Mouse (Mus musculus): ENCODE results near the gene Zfp526.
A peak's percentile ranks its signal among the peaks of the same experiment; 100 is the strongest.

Gene Zfp526

GRCm38 (mm10) chr7:25221102-25221883 lies at the start of gene Zfp526:
TSS of gene Zfp526 (plus strand) at chr7:25221425.
- DNase-seq (ENCODE audit: low spot score in 2 of 2): peak; percentile 98 to 99

- DNase-seq (ENCODE audit: low spot score in 2 of 2): no peak
Observed at GRCm38 (mm10) chr7:25172669-25173068, 48.6 kb upstream of the Zfp526 start.

- no peak for DNase-seq (ENCODE audit: low spot score in 2 of 2)
Observed at GRCm38 (mm10) chr7:25174343-25174742, 46.9 kb upstream of the Zfp526 start.

- no peak for DNase-seq (ENCODE audit: low spot score in 2 of 2)
Observed at GRCm38 (mm10) chr7:25178317-25178716, 42.9 kb upstream of the Zfp526 start.

GRCm38 (mm10) chr7:25178787-25179605 lies 42.2 kb upstream of the Zfp526 start:
- DNase-seq (ENCODE audit: low spot score in 2 of 2): no peak

GRCm38 (mm10) chr7:25179606-25180161 lies 41.5 kb upstream of the Zfp526 start, which contains the start of gene Pou2f2:
TSS of gene Pou2f2 (minus strand) at chr7:25179726.
- DNase-seq (ENCODE audit: low spot score in 2 of 2): peak; percentile 54 to 71

- DNase-seq (ENCODE audit: low spot score in 2 of 2): no peak
Observed at GRCm38 (mm10) chr7:25180512-25180911, 40.7 kb upstream of the Zfp526 start.

- DNase-seq (ENCODE audit: low spot score in 2 of 2): peak; percentile 65 to 75
Observed at GRCm38 (mm10) chr7:25181331-25181790, 39.9 kb upstream of the Zfp526 start.

- DNase-seq (ENCODE audit: low spot score in 2 of 2): peak; percentile 57 to 64
Observed at GRCm38 (mm10) chr7:25181814-25182213, 39.4 kb upstream of the Zfp526 start.

- no peak for DNase-seq (ENCODE audit: low spot score in 2 of 2)
Observed at GRCm38 (mm10) chr7:25184091-25184490, 37.1 kb upstream of the Zfp526 start.

- peak; percentile 74 to 82 for DNase-seq (ENCODE audit: low spot score in 2 of 2)
Observed at GRCm38 (mm10) chr7:25187662-25188650, 33.3 kb upstream of the Zfp526 start.

GRCm38 (mm10) chr7:25190806-25191205 lies 30.4 kb upstream of the Zfp526 start:
- no peak for DNase-seq (ENCODE audit: low spot score in 2 of 2)

GRCm38 (mm10) chr7:25192110-25192509 lies 29.1 kb upstream of the Zfp526 start:
- DNase-seq (ENCODE audit: low spot score in 2 of 2): no peak

- no peak for DNase-seq (ENCODE audit: low spot score in 2 of 2)
Observed at GRCm38 (mm10) chr7:25195148-25195547, 26.1 kb upstream of the Zfp526 start.

GRCm38 (mm10) chr7:25196107-25196506 lies 25.1 kb upstream of the Zfp526 start:
- no peak for DNase-seq (ENCODE audit: low spot score in 2 of 2)

- DNase-seq (ENCODE audit: low spot score in 2 of 2): no peak
Observed at GRCm38 (mm10) chr7:25197384-25198018, 23.7 kb upstream of the Zfp526 start.

- no peak for DNase-seq (ENCODE audit: low spot score in 2 of 2)
Observed at GRCm38 (mm10) chr7:25203624-25204023, 17.6 kb upstream of the Zfp526 start.

GRCm38 (mm10) chr7:25205355-25206093 lies 15.7 kb upstream of the Zfp526 start:
- DNase-seq (ENCODE audit: low spot score in 2 of 2): peak; percentile 82 to 88

GRCm38 (mm10) chr7:25206094-25206830 lies 15.0 kb upstream of the Zfp526 start:
- peak in 1 of 2 experiments; percentile 27 for DNase-seq (ENCODE audit: low spot score in 2 of 2)
